Mouse (Mus musculus): ENCODE measurements around the gene Cmpk1.

GRCm38 (mm10) chr4:114942583-114942982 lies 44.5 kb downstream of the Cmpk1 start:
- TF ChIP-seq POLR2A (IDR thresholded peaks at IDR 0.05; ENCODE audit: extremely low read depth, insufficient read depth, low read length), result no peak
- no peak for TF ChIP-seq CTCF (IDR thresholded peaks at IDR 0.05; ENCODE audit: low read depth, low read length)

Data from liver, adult 2 months (tissue).